Mouse (Mus musculus) mouse trophoblast stem cell (cell line): Measurements from ENCODE around the gene Tnfrsf19.

ENCODE experiments used
- in situ Hi-C, 2 experiments: fragments of 300-500 bp; cut with MseI, MboI; formaldehyde crosslinking; loops; 2 replicates in 1 of 2; 3 replicates in 1 of 2; pipeline ENCODE4 v1.15.1; 2025

The Tnfrsf19 gene

DNA sequence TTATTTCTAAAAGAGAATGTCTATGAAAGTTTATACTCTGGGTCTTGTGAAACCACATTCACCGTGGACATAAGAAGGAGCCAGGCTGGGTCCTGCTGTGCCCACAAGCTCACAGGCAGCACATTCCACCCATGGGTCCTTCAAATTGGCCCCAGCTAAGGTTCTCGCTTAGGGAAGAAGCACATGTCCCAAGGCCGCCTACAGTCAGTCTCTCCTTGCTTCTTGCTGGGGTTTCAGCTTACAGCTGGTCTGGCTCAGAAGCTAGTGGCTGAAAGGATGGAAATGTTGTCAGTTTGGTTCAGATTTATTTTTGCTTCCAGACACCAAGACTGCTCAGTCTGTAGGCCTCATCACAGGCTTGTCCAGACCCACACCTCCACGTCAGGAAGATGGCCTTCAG, 80.2 kb downstream of the Tnfrsf19 start:
- in situ Hi-C loops, result no loop called here

DNA sequence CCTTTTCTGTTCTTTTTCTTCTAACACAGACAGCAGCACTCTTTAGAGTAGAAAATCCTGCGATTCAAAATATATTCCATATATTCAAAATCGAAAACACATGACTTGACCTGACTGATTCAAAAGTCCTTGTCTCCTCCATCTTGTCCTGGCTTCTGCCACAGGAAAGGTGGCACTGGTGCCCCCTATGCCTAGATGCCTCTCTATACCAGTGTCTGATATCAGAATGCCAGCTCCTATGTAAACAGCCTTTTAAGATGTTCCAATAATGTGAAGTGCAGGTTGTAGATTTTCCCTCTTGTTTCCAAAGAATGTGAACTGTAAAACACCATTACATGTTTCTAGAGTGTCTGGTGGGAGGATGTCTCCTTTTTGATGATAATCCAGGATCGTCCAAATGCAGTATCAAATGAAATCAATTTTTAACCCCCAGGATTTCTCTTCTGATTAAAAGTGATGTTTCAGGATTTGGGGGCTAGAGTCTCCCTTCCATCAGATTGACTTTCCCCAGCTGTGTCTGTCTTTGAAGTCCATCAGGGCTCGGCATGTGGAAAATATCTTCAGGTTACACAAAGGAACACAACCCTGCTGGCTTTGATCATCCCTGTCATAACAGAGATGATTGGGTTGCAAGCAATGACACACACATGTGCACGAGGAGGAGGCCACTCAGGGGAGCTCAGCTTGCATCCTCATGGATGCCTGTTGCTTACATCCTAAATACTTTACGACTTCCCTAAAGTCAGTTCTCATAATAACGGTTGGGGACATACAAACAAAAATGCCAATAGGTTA, 82.1 kb downstream of the Tnfrsf19 start:
- in situ Hi-C loops, result no loop called here

DNA sequence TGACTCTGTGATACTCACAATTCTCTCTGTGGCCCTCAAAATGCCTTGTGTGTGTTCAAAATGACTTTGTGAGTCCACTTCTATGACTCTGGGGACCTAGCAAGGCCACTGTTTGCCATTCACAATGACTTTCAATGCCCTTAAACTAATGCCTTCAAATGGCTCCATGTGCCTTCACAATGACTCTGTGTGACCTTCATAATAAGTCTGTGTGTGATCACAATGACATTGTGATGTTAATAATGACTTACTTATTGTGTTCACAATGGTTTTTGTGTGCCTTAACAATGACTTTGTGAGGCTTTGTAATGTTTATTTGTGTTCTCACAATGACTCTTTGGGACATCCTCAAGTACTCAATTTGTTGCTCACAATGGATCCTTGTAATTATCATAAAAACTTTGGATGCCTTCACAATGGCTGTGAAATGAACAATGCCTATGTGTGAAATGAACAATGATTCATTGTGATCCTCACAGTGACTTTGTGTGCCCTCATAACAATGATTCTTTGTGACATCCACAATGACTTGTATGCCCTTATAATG, 88.6 kb downstream of the Tnfrsf19 start:
- in situ Hi-C loops, result no loop called here

DNA sequence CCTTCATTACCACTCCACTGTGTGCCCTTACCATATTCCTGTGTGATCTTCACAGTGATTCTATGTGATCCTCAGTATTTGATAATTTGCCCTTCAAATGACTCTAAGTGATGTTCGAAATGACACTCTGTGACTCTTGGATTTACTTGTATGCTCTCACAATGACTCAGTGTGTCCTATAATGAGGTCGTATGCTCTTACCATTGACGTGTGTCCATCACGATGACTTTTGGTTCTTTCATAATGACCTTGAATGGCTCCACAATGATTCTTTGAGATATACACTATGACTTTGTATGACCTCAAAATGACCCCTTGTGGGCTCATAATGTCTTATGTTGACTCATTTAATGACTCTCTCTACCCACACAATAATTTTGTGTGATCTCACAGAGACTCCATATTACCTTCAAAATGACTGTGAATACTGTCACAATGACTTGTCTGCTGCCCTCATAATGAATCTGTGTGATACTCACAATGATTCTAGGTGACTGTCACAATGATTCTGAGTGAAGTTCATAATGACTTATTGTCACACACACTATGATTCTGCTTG, 108.7 kb downstream of the Tnfrsf19 start:
- in situ Hi-C loops, result no loop called here

DNA sequence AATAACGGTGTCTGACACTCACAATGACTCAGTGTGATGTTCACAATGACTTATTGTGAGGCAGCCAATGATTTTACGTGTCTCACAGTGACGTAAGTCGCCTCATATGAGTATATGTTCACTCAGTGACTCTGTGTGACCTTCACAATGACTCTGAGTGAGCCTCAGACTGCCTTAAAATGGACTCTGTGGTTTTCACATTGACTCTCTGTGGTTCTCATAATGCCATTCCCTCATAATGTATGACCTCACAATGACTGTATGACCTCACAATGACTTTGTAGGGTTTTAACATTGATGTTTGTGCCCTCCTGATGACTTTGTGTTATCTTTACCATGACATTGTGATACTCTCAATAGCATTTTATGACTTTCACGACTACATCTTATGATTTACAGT, 110.6 kb downstream of the Tnfrsf19 start:
- in situ Hi-C loops, result no loop called here

DNA sequence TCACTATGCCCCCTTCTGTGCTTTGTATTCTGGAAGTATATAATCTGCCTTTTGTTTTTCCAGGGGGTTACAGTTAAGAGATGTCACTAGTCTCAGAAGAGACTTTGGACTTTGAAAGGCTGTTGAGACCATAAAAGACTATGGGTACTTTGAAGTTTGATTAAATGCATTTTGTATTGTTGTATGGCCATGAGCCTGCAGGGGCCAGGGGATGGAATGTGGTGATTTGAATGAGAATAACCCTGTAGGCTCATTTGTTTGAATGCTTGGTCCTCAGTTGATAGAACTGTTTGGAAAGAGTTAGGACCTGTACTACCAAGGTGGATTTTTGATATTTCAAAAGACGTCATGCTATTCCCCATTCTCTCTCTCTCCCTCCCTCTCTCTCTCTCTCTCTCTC, 120.3 kb downstream of the Tnfrsf19 start:
- in situ Hi-C loops, result no loop called here

DNA sequence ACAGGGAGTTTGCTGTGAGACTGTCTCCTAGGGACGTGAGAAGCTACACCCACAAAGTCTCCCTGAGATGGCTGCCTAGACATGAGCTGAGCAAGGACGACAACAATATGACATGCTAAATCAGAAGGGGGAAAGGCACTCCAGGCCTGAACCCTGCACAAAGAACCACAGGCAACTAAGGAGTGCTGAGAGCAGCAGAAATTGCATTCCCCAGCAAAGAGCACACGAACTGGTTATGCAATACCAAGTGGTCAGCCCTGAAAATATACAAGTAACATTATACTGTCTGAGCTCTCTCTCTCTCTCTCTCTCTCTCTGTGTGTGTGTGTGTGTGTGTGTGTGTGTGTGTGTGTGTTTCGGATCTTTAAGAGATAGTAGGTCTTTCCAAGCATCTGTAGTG, 129.6 kb downstream of the Tnfrsf19 start:
- in situ Hi-C loops, result no loop called here
